Mouse (Mus musculus) MEL (cell line): ENCODE measurements around the gene Cd79b. TPM values are rescaled to one million over a fixed set of nuclear protein-coding genes. Genes with fewer than 3 reads are reported as not detected.

Experiments
- DNase-seq: peaks from one replicate; pipeline ENCODE4 v3.0.0; 2011; ENCODE audit warnings: low read depth, low spot score
- H3K27ac ChIP-seq: 2 replicates; pipeline ENCODE4 v1.5.1; 2012; ENCODE audit warnings: low read depth, mild to moderate bottlenecking, control low read depth, low read length, moderate library complexity; ENCODE audit not compliant: control insufficient read depth
- H3K27me3 ChIP-seq, 2 experiments: fragments of 150-350 bp in 1 of 2; sonication (generic) in 1 of 2; 2 replicates each; pipeline ENCODE4 v1.6.1; 2012; ENCODE audit warnings: low read length in 2 of 2, mild to moderate bottlenecking in 2 of 2, improper control_type of control experiment in 1 of 2, moderate library complexity in 1 of 2; ENCODE audit not compliant: insufficient read depth in 2 of 2, control insufficient read depth in 1 of 2
- H3K36me3 ChIP-seq, 2 experiments: 2 replicates each; pipeline ENCODE4 v1.6.1; 2012 to 2014; ENCODE audit warnings: low read length in 2 of 2, improper control_type of control experiment in 1 of 2, inconsistent platforms in 1 of 2, mild to moderate bottlenecking in 1 of 2; ENCODE audit not compliant: insufficient read depth in 2 of 2, control insufficient read depth in 1 of 2
- H3K4me1 ChIP-seq, 2 experiments: fragments of 150-350 bp in 1 of 2; sonication (generic) in 1 of 2; 2 replicates each; pipeline ENCODE4 v1.6.1; 2012; ENCODE audit warnings: low read length in 2 of 2, improper control_type of control experiment in 1 of 2, mild to moderate bottlenecking in 1 of 2; ENCODE audit not compliant: insufficient read depth in 2 of 2, control insufficient read depth in 1 of 2
- H3K4me3 ChIP-seq, 2 experiments: fragments of 150-350 bp in 1 of 2; sonication (generic) in 1 of 2; 2 replicates each; pipeline ENCODE4 v1.5.1; 2012; ENCODE audit warnings: low read depth in 2 of 2, low read length in 2 of 2, mild to moderate bottlenecking in 2 of 2, moderate library complexity in 2 of 2, control low read depth in 1 of 2, improper control_type of control experiment in 1 of 2; ENCODE audit not compliant: control insufficient read depth in 1 of 2, insufficient read depth in 1 of 2
- H3K79me2 ChIP-seq: 2 replicates; pipeline ENCODE4 v1.6.1; 2012; ENCODE audit warnings: mild to moderate bottlenecking, low read length, moderate library complexity; ENCODE audit not compliant: control insufficient read depth, poor library complexity, insufficient read depth
- H3K9ac ChIP-seq: 2 replicates; pipeline ENCODE4 v1.6.1; 2012; ENCODE audit warnings: low read depth, mild to moderate bottlenecking, control low read depth, low read length, moderate library complexity; ENCODE audit not compliant: control insufficient read depth, poor library complexity, severe bottlenecking
- H3K9me3 ChIP-seq: fragments of 150-350 bp; sonication (generic); replicated peaks from 2 replicates; pipeline ENCODE4 v1.6.1; 2012; ENCODE audit warnings: mild to moderate bottlenecking, low read length, improper control_type of control experiment, moderate library complexity; ENCODE audit not compliant: insufficient read depth
- CHD1 ChIP-seq: IDR thresholded peaks from 2 replicates; pipeline ENCODE4 v1.6.1; 2012; ENCODE audit warnings: low read depth, mild to moderate bottlenecking, inconsistent platforms, low read length, improper control_type of control experiment
- CHD2 ChIP-seq: IDR thresholded peaks from 2 replicates; pipeline ENCODE4 v1.6.1; 2011; ENCODE audit warnings: low read length, improper control_type of control experiment
- E2F4 ChIP-seq: IDR thresholded peaks from 2 replicates; pipeline ENCODE4 v1.6.1; 2011; ENCODE audit warnings: low read depth, low read length, improper control_type of control experiment, borderline replicate concordance
- ELF1 ChIP-seq: IDR thresholded peaks from 2 replicates; pipeline ENCODE4 v1.6.1; 2014; ENCODE audit warnings: low read depth, mild to moderate bottlenecking, inconsistent platforms, low read length, improper control_type of control experiment, moderate library complexity
- EP300 ChIP-seq, 2 experiments: IDR thresholded peaks; 2 replicates each; pipeline ENCODE4 v1.6.1; 2011; ENCODE audit warnings: improper control_type of control experiment in 2 of 2, low read length in 2 of 2, low read depth in 1 of 2, mild to moderate bottlenecking in 1 of 2
- ETS1 ChIP-seq: IDR thresholded peaks from 2 replicates; pipeline ENCODE4 v1.6.1; 2012; ENCODE audit warnings: low read depth, mild to moderate bottlenecking, inconsistent platforms, low read length, improper control_type of control experiment, moderate library complexity
- GATA1 ChIP-seq: IDR thresholded peaks from 2 replicates; pipeline ENCODE4 v1.6.1; 2011; ENCODE audit warnings: low read depth, low read length, improper control_type of control experiment
- HCFC1 ChIP-seq: IDR thresholded peaks from 2 replicates; pipeline ENCODE4 v1.6.1; 2012; ENCODE audit warnings: low read depth, mild to moderate bottlenecking, inconsistent platforms, low read length, improper control_type of control experiment, moderate library complexity
- JUND ChIP-seq: IDR thresholded peaks from 2 replicates; pipeline ENCODE4 v1.6.1; 2011; ENCODE audit warnings: low read depth, mild to moderate bottlenecking, improper control_type of control experiment, low read length
- MAX ChIP-seq: IDR thresholded peaks from 2 replicates; pipeline ENCODE4 v1.6.1; 2011; ENCODE audit warnings: low read length, improper control_type of control experiment
- MAZ ChIP-seq: IDR thresholded peaks from 2 replicates; pipeline ENCODE4 v1.6.1; 2012; ENCODE audit warnings: low read depth, mild to moderate bottlenecking, inconsistent platforms, low read length, improper control_type of control experiment
- MEF2A ChIP-seq: IDR thresholded peaks from 2 replicates; pipeline ENCODE4 v1.6.1; 2014; ENCODE audit warnings: low read depth, mild to moderate bottlenecking, inconsistent platforms, low read length, improper control_type of control experiment; ENCODE audit not compliant: poor library complexity, insufficient replicate concordance, severe bottlenecking; ENCODE audit errors: extremely low read depth
- MXI1 ChIP-seq: IDR thresholded peaks from 2 replicates; pipeline ENCODE4 v1.6.1; 2011; ENCODE audit warnings: mild to moderate bottlenecking, low read depth, low read length, improper control_type of control experiment
- MYC ChIP-seq: IDR thresholded peaks from 2 replicates; pipeline ENCODE4 v1.6.1; 2011; ENCODE audit warnings: low read depth, mild to moderate bottlenecking, low read length, improper control_type of control experiment, moderate library complexity
- NRF1 ChIP-seq: IDR thresholded peaks from 2 replicates; pipeline ENCODE4 v1.6.1; 2014; ENCODE audit warnings: low read depth, mild to moderate bottlenecking, inconsistent platforms, low read length, improper control_type of control experiment, moderate library complexity; ENCODE audit not compliant: poor library complexity, insufficient read depth, severe bottlenecking
- POLR2A ChIP-seq, 2 experiments: IDR thresholded peaks; 2 replicates each; pipeline ENCODE4 v1.6.1; 2011 to 2012; ENCODE audit warnings: low read length in 2 of 2, mild to moderate bottlenecking in 2 of 2, control low read depth in 1 of 2, improper control_type of control experiment in 1 of 2, low read depth in 1 of 2, moderate library complexity in 1 of 2; ENCODE audit not compliant: control insufficient read depth in 1 of 2, insufficient read depth in 1 of 2, poor library complexity in 1 of 2
- RAD21 ChIP-seq: IDR thresholded peaks from 2 replicates; pipeline ENCODE4 v1.6.1; 2011; ENCODE audit warnings: mild to moderate bottlenecking, low read depth, low read length, improper control_type of control experiment
- RCOR1 ChIP-seq: IDR thresholded peaks from 2 replicates; pipeline ENCODE4 v1.6.1; 2012; ENCODE audit warnings: low read depth, mild to moderate bottlenecking, inconsistent platforms, low read length, improper control_type of control experiment
- TAL1 ChIP-seq: IDR thresholded peaks from 2 replicates; pipeline ENCODE4 v1.6.1; 2012; ENCODE audit warnings: mild to moderate bottlenecking, inconsistent platforms, low read length, moderate library complexity, mixed read lengths
- TCF12 ChIP-seq: IDR thresholded peaks from 2 replicates; pipeline ENCODE4 v1.6.1; 2014; ENCODE audit warnings: low read depth, mild to moderate bottlenecking, inconsistent platforms, low read length, improper control_type of control experiment, moderate library complexity
- UBTF ChIP-seq: IDR thresholded peaks from 2 replicates; pipeline ENCODE4 v1.6.1; 2012; ENCODE audit warnings: low read depth, mild to moderate bottlenecking, inconsistent platforms, low read length, improper control_type of control experiment, moderate library complexity, borderline replicate concordance; ENCODE audit not compliant: insufficient read depth
- USF1 ChIP-seq: IDR thresholded peaks from 2 replicates; pipeline ENCODE4 v1.6.1; 2014; ENCODE audit warnings: low read depth, mild to moderate bottlenecking, inconsistent platforms, low read length, improper control_type of control experiment, moderate library complexity
- USF2 ChIP-seq, 2 experiments: IDR thresholded peaks; 2 replicates each; pipeline ENCODE4 v1.6.1; 2011 to 2012; ENCODE audit warnings: improper control_type of control experiment in 2 of 2, low read length in 2 of 2, borderline replicate concordance in 1 of 2, inconsistent platforms in 1 of 2, low read depth in 1 of 2, mild to moderate bottlenecking in 1 of 2; ENCODE audit not compliant: insufficient read depth in 1 of 2
- ZC3H11A ChIP-seq: IDR thresholded peaks from 2 replicates; pipeline ENCODE4 v1.6.1; 2012; ENCODE audit warnings: low read depth, mild to moderate bottlenecking, inconsistent platforms, low read length, improper control_type of control experiment
- ZKSCAN1 ChIP-seq: IDR thresholded peaks from 2 replicates; pipeline ENCODE4 v1.6.1; 2012; ENCODE audit warnings: low read depth, mild to moderate bottlenecking, inconsistent platforms, low read length, improper control_type of control experiment, moderate library complexity
- ZNF384 ChIP-seq: IDR thresholded peaks from 2 replicates; pipeline ENCODE4 v1.6.1; 2012; ENCODE audit warnings: low read depth, mild to moderate bottlenecking, inconsistent platforms, low read length, improper control_type of control experiment
- polyA plus RNA-seq, 2 experiments: library from polyadenylated mRNA; stranded (reverse) in 1 of 2; unstranded in 1 of 2; fragments of >175 nt in 1 of 2; fragments of >200 nt in 1 of 2; gene quantifications; 2 replicates each; pipeline versions ENCODE4 v1.2.1 to v1.2.4; 2012; ENCODE audit warnings: low replicate concordance in 2 of 2, low read depth in 1 of 2; ENCODE audit not compliant: insufficient read length in 2 of 2, insufficient read depth in 1 of 2, missing spikeins in 1 of 2
- total RNA-seq: library from RNA; depleted of rRNA; stranded (reverse); fragments of 300-350 nt; gene quantifications from 2 replicates; pipeline ENCODE4 v1.2.3, GENCODE M21; 2012

The Cd79b gene
- total and polyA plus RNA-seq, 3 experiments, result 0.54 to 2.4 TPM; not detected in 1

- TF ChIP-seq NRF1 (no peak), GATA1 (no peak), MAZ (no peak), ELF1 (no peak), RCOR1 (no peak), RAD21 (no peak), ZC3H11A (no peak), MYC (no peak), CHD2 (no peak), TAL1 (no peak), EP300 (IDR thresholded peaks at IDR 0.05; ENCODE audit: low read depth in 1 of 2, low read length in 2 of 2) (no peak), TCF12 (no peak), MEF2A (no peak), CHD1 (no peak)
- Histone ChIP-seq H3K36me3 (no peaks in the 10 kb centered on the region), H3K9ac (no peak overlapping the region), H3K27ac (no peak overlapping the region), H3K79me2 (no peaks in the 10 kb centered on the region), H3K27me3 (peaks cover 7 to 13% of the 10 kb centered on the region in 2 experiments), H3K4me1 (no peaks in the 10 kb centered on the region), H3K9me3 (no peaks in the 10 kb centered on the region), H3K4me3 (no peak overlapping the region)
- no peak for DNase-seq
Observed at GRCm38 (mm10) chr11:106338870-106339269, 24.3 kb upstream of the Cd79b start.

GRCm38 (mm10) chr11:106338029-106338428 is 23.5 kb upstream of the Cd79b start:
- no peaks in the 10 kb centered on the region for H3K4me1 ChIP-seq
- H3K9ac ChIP-seq, result no peak overlapping the region
- H3K36me3 ChIP-seq, result no peaks in the 10 kb centered on the region
- H3K9me3 ChIP-seq, result no peaks in the 10 kb centered on the region
- H3K27ac ChIP-seq, result no peak overlapping the region
- no peak for DNase-seq
- no peak overlapping the region for H3K4me3 ChIP-seq
- TF ChIP-seq ELF1 (no peak), HCFC1 (no peak), MAX (no peak), TCF12 (no peak), MEF2A (no peak), USF1 (no peak), E2F4 (no peak), ZNF384 (no peak), RCOR1 (no peak), MAZ (no peak), CHD1 (no peak), JUND (no peak), MXI1 (no peak), TAL1 (no peak), POLR2A (IDR thresholded peaks at IDR 0.05; ENCODE audit: control insufficient read depth in 1 of 2, insufficient read depth in 1 of 2, low read depth in 1 of 2, low read length in 2 of 2, poor library complexity in 1 of 2) (no peak), ZKSCAN1 (no peak), ETS1 (no peak), UBTF (no peak), USF2 (IDR thresholded peaks at IDR 0.05; ENCODE audit: borderline replicate concordance in 1 of 2, insufficient read depth in 1 of 2, low read depth in 1 of 2, low read length in 2 of 2) (no peak)
- H3K79me2 ChIP-seq, result no peaks in the 10 kb centered on the region
- H3K27me3 ChIP-seq, result peaks cover 6 to 7% of the 10 kb centered on the region in 2 experiments
